Mouse (Mus musculus): Measurements from ENCODE around the gene Hscb.

GRCm38 (mm10) chr5:110879042-110879441 is 39.5 kb upstream of the Hscb start:
- TF ChIP-seq POLR2A (IDR thresholded peaks at IDR 0.05; ENCODE audit: insufficient read depth, low read depth, low read length) (no peak), CTCF (IDR thresholded peaks at IDR 0.05) (no peak), EP300 (IDR thresholded peaks at IDR 0.05; ENCODE audit: insufficient read depth, low read depth, low read length) (no peak)

Data from heart, adult 2 months (tissue).